In genomic region chr11:106194155-106194541, GRCm38 (mm10) we compare ENCODE assay signal across 8 mouse cellular contexts. TPM values are rescaled to one million over a fixed set of nuclear protein-coding genes. Genes with fewer than 3 reads are reported as not detected.
DNase-seq lines count a peak whose midpoint lies in the region; ATAC-seq and TF ChIP-seq lines count a peak whose summit lies in the region.
"Had no signal": no experiment of that assay in that cellular context is flagged by ENCODE, and none has a peak within 500 bp of the region (broad histone marks: within the 10 kb centered on the region; RNA-seq: fewer than 3 reads in every experiment).

No protein-coding gene starts in this region.

- DNase-seq in lung, postnatal 0 days (ENCODE audit: low spot score): no peak
- DNase-seq in lung, postnatal 4 days: no peak
- DNase-seq in limb, embryonic 14.5 days (ENCODE audit: low spot score): no peak
- no peak for DNase-seq in gastrocnemius, postnatal 4 days (ENCODE audit: low spot score in 2 of 2)
- DNase-seq in cerebellum, adult 9-10 months: no peak

- TF ChIP-seq EP300 in lung, postnatal 0 days (IDR thresholded peaks at IDR 0.05): no peak

- ATAC-seq in lung, postnatal 0 days: no peak
- no peak for ATAC-seq in forebrain, embryonic 12.5 days (ENCODE audit: low FRiP score)
- no peak for ATAC-seq in limb, embryonic 14.5 days (ENCODE audit: low FRiP score, low read depth)
- no peak for ATAC-seq in stomach, embryonic 15.5 days (ENCODE audit: insufficient read depth, low FRiP score, low read depth)

- peak overlapping the region; percentile 50 for H3K9ac ChIP-seq in lung, postnatal 0 days (replicated peaks; ENCODE audit: low read depth)
- peak overlapping the region; percentile 60 for H3K9ac ChIP-seq in forebrain, embryonic 12.5 days
- H3K9ac ChIP-seq in limb, embryonic 14.5 days (ENCODE audit: low read depth, low read length, severe bottlenecking): peak overlapping the region; percentile 54
- H3K9ac ChIP-seq in stomach, embryonic 15.5 days: peak overlapping the region; percentile 37

- no peaks in the 10 kb centered on the region for H3K9me3 ChIP-seq in lung, postnatal 0 days (ENCODE audit: low read length)
- no peaks in the 10 kb centered on the region for H3K9me3 ChIP-seq in forebrain, embryonic 12.5 days
- no peaks in the 10 kb centered on the region for H3K9me3 ChIP-seq in limb, embryonic 14.5 days (ENCODE audit: control insufficient read depth, low read length)
- no peaks in the 10 kb centered on the region for H3K9me3 ChIP-seq in stomach, embryonic 15.5 days

- peak overlapping the region; percentile 88 for H3K27ac ChIP-seq in lung, postnatal 0 days (ENCODE audit: low read length)
- peak overlapping the region; percentile 82 for H3K27ac ChIP-seq in forebrain, embryonic 12.5 days
- H3K27ac ChIP-seq in limb, embryonic 14.5 days (replicated peaks; ENCODE audit: low read depth, low read length): peak overlapping the region; percentile 73
- peak overlapping the region; percentile 76 for H3K27ac ChIP-seq in stomach, embryonic 15.5 days

- TF ChIP-seq POLR2A in limb, embryonic 14.5 days (IDR thresholded peaks at IDR 0.05; ENCODE audit: borderline replicate concordance, extremely low read depth, insufficient read depth, insufficient read length): no peak

- 0 out of 2 replicates have a peak, but pooled peaks cover 3% of the 10 kb centered on the region for H3K36me3 ChIP-seq in lung, postnatal 0 days (ENCODE audit: insufficient read depth, low read length)
- H3K36me3 ChIP-seq in forebrain, embryonic 12.5 days (replicated peaks): peaks cover 26% of the 10 kb centered on the region
- H3K36me3 ChIP-seq in limb, embryonic 14.5 days (ENCODE audit: control insufficient read depth, insufficient read depth, low read length): peaks cover 22% of the 10 kb centered on the region
- peaks cover 17% of the 10 kb centered on the region; the same call in 1 of the 2 replicates for H3K36me3 ChIP-seq in stomach, embryonic 15.5 days

- WGBS in lung, postnatal 0 days: 21% methylated on average over 3 of the region's 3 CpGs
- 43% methylated on average over 3 of the region's 3 CpGs for whole genome bisulfite sequencing in forebrain, embryonic 12.5 days
- 31% methylated on average over 3 of the region's 3 CpGs for WGBS in limb, embryonic 14.5 days
- WGBS in stomach, embryonic 15.5 days: 29% methylated on average over 3 of the region's 3 CpGs

- no peak for TF ChIP-seq CTCF in lung, postnatal 0 days (IDR thresholded peaks at IDR 0.05)

- no peaks in the 10 kb centered on the region for H3K27me3 ChIP-seq in lung, postnatal 0 days (replicated peaks; ENCODE audit: insufficient read depth, low read length)
- no peaks in the 10 kb centered on the region for H3K27me3 ChIP-seq in forebrain, embryonic 12.5 days
- no peaks in the 10 kb centered on the region for H3K27me3 ChIP-seq in limb, embryonic 14.5 days (ENCODE audit: control insufficient read depth, insufficient read depth, low read length)
- no peaks in the 10 kb centered on the region for H3K27me3 ChIP-seq in stomach, embryonic 15.5 days (replicated peaks)

- no peaks in the 10 kb centered on the region for H3K4me1 ChIP-seq in lung, postnatal 0 days (ENCODE audit: insufficient read depth, low read depth, low read length)
- peaks cover 11% of the 10 kb centered on the region for H3K4me1 ChIP-seq in forebrain, embryonic 12.5 days
- no peaks in the 10 kb centered on the region for H3K4me1 ChIP-seq in limb, embryonic 14.5 days (ENCODE audit: control insufficient read depth, insufficient read depth, low read length)
- peaks cover 5% of the 10 kb centered on the region; the same call in 1 of the 2 replicates for H3K4me1 ChIP-seq in stomach, embryonic 15.5 days

- peak overlapping the region; percentile 62 for H3K4me3 ChIP-seq in lung, postnatal 0 days (ENCODE audit: low read depth, low read length)
- H3K4me3 ChIP-seq in forebrain, embryonic 12.5 days (replicated peaks): peak overlapping the region; percentile 70
- peak overlapping the region; percentile 51 for H3K4me3 ChIP-seq in limb, embryonic 14.5 days (replicated peaks; ENCODE audit: low read length)
- H3K4me3 ChIP-seq in stomach, embryonic 15.5 days (replicated peaks): peak overlapping the region; percentile 77

- H3K4me2 ChIP-seq in lung, postnatal 0 days (replicated peaks; ENCODE audit: low read depth, low read length): peak overlapping the region; percentile 71
- peak overlapping the region; percentile 75 for H3K4me2 ChIP-seq in forebrain, embryonic 12.5 days
- H3K4me2 ChIP-seq in limb, embryonic 14.5 days (replicated peaks; ENCODE audit: low read depth, low read length, severe bottlenecking): peak overlapping the region; percentile 65
- H3K4me2 ChIP-seq in stomach, embryonic 15.5 days: peak overlapping the region; percentile 66

RNA-seq across cellular contexts. Expression of gene Strada, which starts 7.8 kb away (rescaled TPM):
- 14.9 and 15.4 TPM in 2 replicates for polyA plus RNA-seq in lung, postnatal 0 days (2015; fragmentation: Nextera tagmentation; extraction: Ambion mirVana)
- polyA plus RNA-seq in forebrain, embryonic 12.5 days (2016; fragmentation: Nextera tagmentation; extraction: Ambion mirVana): 35.2 and 36.1 TPM in 2 replicates
- polyA plus RNA-seq in limb, embryonic 14.5 days (2012; rRNA removed): 46.8 and 62.2 TPM in 2 replicates
- 24.0 and 28.5 TPM in 2 replicates for polyA plus RNA-seq in limb, embryonic 14.5 days (2014; fragmentation: Nextera tagmentation; extraction: Ambion mirVana)
- 16.7 and 18.6 TPM in 2 replicates for polyA plus RNA-seq in stomach, embryonic 15.5 days (2015; fragmentation: Nextera tagmentation; extraction: Ambion mirVana)
- 10 to 100 TPM; 26.4 to 32.3 TPM for total RNA-seq in gastrocnemius, postnatal 4 days (2021)

RNA-seq across cellular contexts. Expression of gene Ccdc47, which starts 22.0 kb away (rescaled TPM):
- polyA plus RNA-seq in lung, postnatal 0 days (2015; fragmentation: Nextera tagmentation; extraction: Ambion mirVana): 67.7 and 71.1 TPM in 2 replicates
- polyA plus RNA-seq in forebrain, embryonic 12.5 days (2016; fragmentation: Nextera tagmentation; extraction: Ambion mirVana): 91.9 and 92.1 TPM in 2 replicates
- 43.6 and 48.8 TPM in 2 replicates for polyA plus RNA-seq in limb, embryonic 14.5 days (2012; rRNA removed)
- polyA plus RNA-seq in limb, embryonic 14.5 days (2014; fragmentation: Nextera tagmentation; extraction: Ambion mirVana): 63.7 and 66.1 TPM in 2 replicates
- 92.1 and 95.0 TPM in 2 replicates for polyA plus RNA-seq in stomach, embryonic 15.5 days (2015; fragmentation: Nextera tagmentation; extraction: Ambion mirVana)
- total RNA-seq in gastrocnemius, postnatal 4 days (2021): 10 to 100 TPM; 72.7 to 74.6 TPM

RNA-seq across cellular contexts. Expression of gene Ddx42, which starts 22.6 kb away (rescaled TPM):
- polyA plus RNA-seq in lung, postnatal 0 days (2015; fragmentation: Nextera tagmentation; extraction: Ambion mirVana): 35.3 and 38.4 TPM in 2 replicates
- polyA plus RNA-seq in forebrain, embryonic 12.5 days (2016; fragmentation: Nextera tagmentation; extraction: Ambion mirVana): 122 and 129 TPM in 2 replicates
- polyA plus RNA-seq in limb, embryonic 14.5 days (2012; rRNA removed): 35.3 and 50.4 TPM in 2 replicates
- polyA plus RNA-seq in limb, embryonic 14.5 days (2014; fragmentation: Nextera tagmentation; extraction: Ambion mirVana): 63.9 and 73.3 TPM in 2 replicates
- polyA plus RNA-seq in stomach, embryonic 15.5 days (2015; fragmentation: Nextera tagmentation; extraction: Ambion mirVana): 58.1 and 66.2 TPM in 2 replicates
- total RNA-seq in gastrocnemius, postnatal 4 days (2021): 10 to 100 TPM; 46.1 to 47.3 TPM

RNA-seq across cellular contexts. Expression of gene Limd2, which starts 33.5 kb away (rescaled TPM):
- polyA plus RNA-seq in lung, postnatal 0 days (2015; fragmentation: Nextera tagmentation; extraction: Ambion mirVana): 225 and 226 TPM in 2 replicates
- polyA plus RNA-seq in forebrain, embryonic 12.5 days (2016; fragmentation: Nextera tagmentation; extraction: Ambion mirVana): 289 and 300 TPM in 2 replicates
- 148 and 169 TPM in 2 replicates for polyA plus RNA-seq in limb, embryonic 14.5 days (2012; rRNA removed)
- polyA plus RNA-seq in limb, embryonic 14.5 days (2014; fragmentation: Nextera tagmentation; extraction: Ambion mirVana): 237 and 260 TPM in 2 replicates
- polyA plus RNA-seq in stomach, embryonic 15.5 days (2015; fragmentation: Nextera tagmentation; extraction: Ambion mirVana): 117 and 136 TPM in 2 replicates
- total RNA-seq in gastrocnemius, postnatal 4 days (2021): 10 to 100 TPM; 35.8 to 40.7 TPM

RNA-seq across cellular contexts. Expression of gene Gm10840, which starts 33.5 kb away (rescaled TPM):
- polyA plus RNA-seq in lung, postnatal 0 days (2015; fragmentation: Nextera tagmentation; extraction: Ambion mirVana): not detected in 2 replicates
- polyA plus RNA-seq in forebrain, embryonic 12.5 days (2016; fragmentation: Nextera tagmentation; extraction: Ambion mirVana): not detected in 2 replicates
- polyA plus RNA-seq in limb, embryonic 14.5 days (2012; rRNA removed): not detected in 2 replicates
- not detected in 2 replicates for polyA plus RNA-seq in limb, embryonic 14.5 days (2014; fragmentation: Nextera tagmentation; extraction: Ambion mirVana)
- not detected in 2 replicates for polyA plus RNA-seq in stomach, embryonic 15.5 days (2015; fragmentation: Nextera tagmentation; extraction: Ambion mirVana)
- total RNA-seq in gastrocnemius, postnatal 4 days (2021): not detected
- total RNA-seq: adrenal gland, postnatal 36 days had no signal
